Mouse (Mus musculus) midbrain, embryonic 11.5 days (tissue): Measurements from ENCODE around the gene Kcnh4. TPM values are rescaled to one million over a fixed set of nuclear protein-coding genes. Genes with fewer than 3 reads are reported as not detected.
"Not testable (repeated sequence)": the region's sequence is repeated elsewhere in the genome, so short reads cannot be mapped to it uniquely, and the experiment has no call there.

Source experiments
- ATAC-seq: fragments of 200-750 bp; cut with Nextera tagmentation; 2 replicates; pipeline ENCODE4 v1.8.0; 2017; ENCODE audit warnings: moderate TSS enrichment, moderate library complexity; ENCODE audit not compliant: low FRiP score
- DNase-seq: peaks from one replicate; pipeline ENCODE4 v3.0.0; 2015; ENCODE audit warnings: low spot score; ENCODE audit errors: missing footprints
- H3K27ac ChIP-seq: fragments of 300-500 bp; sonication (generic); 2 replicates; pipeline ENCODE4 v1.5.1; 2014; ENCODE audit warnings: low read depth, low read length
- H3K27me3 ChIP-seq: fragments of 300-500 bp; sonication (generic); 2 replicates; pipeline ENCODE4 v1.6.1; 2014; ENCODE audit warnings: mild to moderate bottlenecking, low read length, moderate library complexity, mixed read lengths; ENCODE audit not compliant: control insufficient read depth, insufficient read depth
- H3K36me3 ChIP-seq: fragments of 300-500 bp; sonication (generic); 2 replicates; pipeline ENCODE4 v1.6.1; 2014; ENCODE audit warnings: mild to moderate bottlenecking, low read length, moderate library complexity, mixed read lengths; ENCODE audit not compliant: control insufficient read depth, insufficient read depth
- H3K4me1 ChIP-seq: fragments of 300-500 bp; sonication (generic); 2 replicates; pipeline ENCODE4 v1.6.1; 2014; ENCODE audit warnings: low read length; ENCODE audit not compliant: control insufficient read depth, insufficient read depth
- H3K4me2 ChIP-seq: fragments of 300-500 bp; sonication (generic); 2 replicates; pipeline ENCODE4 v1.6.1; 2014; ENCODE audit warnings: mild to moderate bottlenecking, moderate library complexity
- H3K4me3 ChIP-seq: fragments of 300-500 bp; sonication (generic); 2 replicates; pipeline ENCODE4 v1.5.1; 2014; ENCODE audit warnings: low read depth, low read length
- H3K9ac ChIP-seq: fragments of 300-500 bp; sonication (generic); 2 replicates; pipeline ENCODE4 v1.6.1; 2014; ENCODE audit warnings: low read length
- H3K9me3 ChIP-seq: fragments of 300-500 bp; sonication (generic); 2 replicates; pipeline ENCODE4 v1.6.1; 2016; ENCODE audit warnings: low read length; ENCODE audit not compliant: control insufficient read depth
- WGBS: fragments of 180-500 bp; shearing (Covaris S2); extraction: QIAGEN DNeasy Blood & Tissue Kit; methylation state at CpG from one replicate; pipeline ENCODE4 v1.1.7; 2014; 5-methylcytosine and 5-hydroxymethylcytosine counted together
- polyA plus RNA-seq: library from polyadenylated mRNA; unstranded; fragments of >200 nt; fragmentation: Nextera tagmentation; extraction: Ambion mirVana; gene quantifications from 2 replicates; pipeline ENCODE4 v1.2.1, GENCODE M21; 2014

The Kcnh4 gene
- 2.7 and 2.9 TPM in 2 replicates for polyA plus RNA-seq

DNA sequence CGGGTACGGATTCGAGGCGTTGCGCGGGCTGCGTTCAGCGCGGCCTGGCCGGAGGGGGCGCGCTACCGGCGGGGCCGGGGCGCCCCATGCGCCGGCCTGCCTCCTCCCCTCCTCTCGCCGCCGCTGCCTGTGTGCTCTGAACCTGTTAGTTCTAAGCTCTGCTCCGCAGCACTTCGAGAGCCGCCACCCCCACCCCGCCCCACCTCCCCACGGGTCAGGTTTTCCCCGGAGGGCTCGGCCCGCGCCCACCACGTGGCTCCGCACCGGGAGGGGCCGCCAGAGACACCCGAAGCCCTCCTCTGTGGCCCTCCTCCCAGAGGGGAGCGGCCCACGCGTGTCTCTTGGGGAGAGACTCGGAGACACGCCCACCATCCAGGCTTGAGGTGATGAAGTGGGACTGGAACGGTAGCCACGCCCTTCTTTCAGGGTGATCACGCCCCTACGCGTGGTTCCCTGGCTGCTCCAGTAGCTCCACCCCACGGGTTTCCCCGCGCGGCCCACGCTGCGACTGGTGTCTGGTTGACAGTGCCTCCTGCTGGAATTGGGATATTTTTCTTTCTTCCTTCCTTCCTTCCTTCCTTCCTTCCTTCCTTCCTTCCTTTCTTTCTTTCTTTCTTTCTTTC lies at the start of gene Kcnh4:
Gene Kcnh4, minus strand, starts transcription at position 332 of the 623 bp plus-strand sequence.
- under 1% methylated on average over 46 of the region's 51 CpGs for WGBS
- peak within 1 kb of the TSS; percentile 53 for H3K4me2 ChIP-seq
- H3K27me3 ChIP-seq = peaks cover 11% of the 10 kb centered on the region
- H3K4me1 ChIP-seq = peaks cover 13% of the 10 kb centered on the region
- H3K36me3 ChIP-seq = no peaks in the 10 kb centered on the region
- ATAC-seq = peak; percentile 52; the same call in 1 of the 2 replicates
- H3K9ac ChIP-seq = peak within 1 kb of the TSS; percentile 65
- peak within 1 kb of the TSS; percentile 35 for H3K4me3 ChIP-seq
- DNase-seq = peak; percentile 87
- H3K9me3 ChIP-seq = no peaks in the 10 kb centered on the region
- peak within 1 kb of the TSS; percentile 20; the same call in 1 of the 2 replicates for H3K27ac ChIP-seq

DNA sequence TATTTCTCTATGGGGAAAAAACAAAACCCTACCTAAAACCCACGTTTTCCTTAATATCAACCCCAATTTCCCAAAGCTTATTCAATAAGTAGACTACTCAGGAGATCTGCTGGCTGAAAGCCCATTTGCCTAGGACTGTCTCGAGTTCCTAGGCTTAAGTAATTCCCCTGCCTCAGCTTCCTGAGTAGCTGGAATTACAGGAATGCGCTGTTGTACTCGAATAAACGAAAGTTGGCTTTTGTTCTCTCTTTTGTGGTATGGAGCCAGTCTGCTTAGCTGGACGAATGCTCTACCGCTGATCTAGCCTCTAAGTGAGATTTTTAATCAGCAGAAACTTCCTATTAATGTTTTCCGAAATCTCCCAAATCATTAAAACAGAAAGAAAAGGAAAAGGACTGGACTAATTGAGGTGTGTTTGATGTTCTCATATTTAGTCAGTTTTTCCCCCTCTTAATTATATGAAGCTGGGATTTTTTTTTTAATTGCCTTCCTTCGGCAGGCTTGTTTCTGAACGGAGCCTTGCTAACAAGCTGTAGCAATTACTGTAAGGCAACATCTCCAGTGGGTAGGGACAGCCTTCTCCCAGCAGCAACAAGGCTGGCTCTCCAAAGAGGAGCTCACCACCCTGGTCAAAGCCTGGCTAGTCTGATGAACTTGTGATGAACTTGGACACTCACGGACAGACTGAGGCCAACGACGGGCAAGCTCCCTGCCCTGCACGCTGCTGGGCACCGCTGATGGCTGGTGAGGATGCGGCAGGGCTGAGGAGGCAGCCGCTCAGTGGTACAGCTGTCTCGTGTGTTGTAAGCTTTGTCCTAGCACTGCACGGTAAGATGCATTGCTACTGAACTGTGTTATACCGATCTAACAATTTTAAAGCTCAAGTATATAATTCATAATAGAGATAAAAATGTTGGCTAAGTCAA lies 46.9 kb upstream of the Kcnh4 start:
- no peak overlapping the region for H3K27ac ChIP-seq

DNA sequence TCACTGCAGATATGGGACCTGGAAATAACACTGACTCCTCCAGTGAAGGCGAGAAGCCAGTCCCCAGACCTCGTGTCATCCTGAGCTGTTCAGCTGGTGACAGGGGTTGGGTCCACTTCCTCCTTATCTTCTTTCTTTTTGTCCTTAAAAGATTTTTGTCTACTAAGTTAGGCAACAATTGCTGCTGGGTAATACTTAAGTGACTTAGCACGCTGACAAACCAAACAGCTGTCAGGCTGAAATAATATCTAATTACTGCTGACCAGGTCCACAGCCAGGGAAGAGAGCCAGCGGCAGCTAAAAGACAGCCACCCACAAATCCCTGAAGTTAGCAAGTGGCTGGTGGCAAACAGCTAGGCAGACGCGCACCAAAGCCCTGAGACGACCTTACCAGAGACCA lies 45.8 kb upstream of the Kcnh4 start:
- Histone ChIP-seq H3K9ac (no peak overlapping the region), H3K27ac (no peak overlapping the region), H3K36me3 (peaks cover 3% of the 10 kb centered on the region; the same call in 1 of the 2 replicates), H3K4me1 (no peaks in the 10 kb centered on the region), H3K27me3 (no peaks in the 10 kb centered on the region), H3K4me3 (no peak overlapping the region), H3K4me2 (no peak overlapping the region), H3K9me3 (no peaks in the 10 kb centered on the region)
- 84% methylated on average over 7 of the region's 7 CpGs for WGBS
- DNase-seq (no peak), ATAC-seq (no peak)

More for the DNA sequence above, 46.9 kb upstream of the Kcnh4 start:
- H3K4me1 ChIP-seq = no peaks in the 10 kb centered on the region
- peaks cover 3% of the 10 kb centered on the region; the same call in 1 of the 2 replicates for H3K36me3 ChIP-seq
- no peak overlapping the region for H3K4me2 ChIP-seq
- DNase-seq (no peak), ATAC-seq (no peak)
- no peaks in the 10 kb centered on the region for H3K27me3 ChIP-seq
- H3K9ac ChIP-seq = no peak overlapping the region
- no peak overlapping the region for H3K4me3 ChIP-seq
- no peaks in the 10 kb centered on the region for H3K9me3 ChIP-seq
- WGBS = 76% methylated on average over 20 of the region's 20 CpGs

DNA sequence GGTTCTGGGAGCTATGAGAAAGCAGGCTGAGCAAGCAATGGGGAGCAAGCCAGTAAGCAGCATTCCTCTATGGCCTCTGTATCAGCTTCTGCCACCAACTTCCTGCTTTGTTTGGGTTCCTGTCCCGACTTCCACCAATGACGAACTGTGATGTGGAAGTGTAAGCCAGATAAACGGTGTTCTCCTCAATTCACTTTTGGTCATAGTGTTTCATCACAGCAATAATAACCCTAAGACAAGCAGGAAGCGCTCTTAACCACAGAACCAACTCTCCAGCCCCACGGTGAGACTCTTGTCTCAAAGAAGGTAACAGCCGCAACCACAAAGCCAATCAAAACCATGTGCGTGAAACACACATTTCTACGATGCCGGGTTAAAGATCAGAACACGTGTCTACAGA lies 44.7 kb upstream of the Kcnh4 start:
- ATAC-seq (no peak), DNase-seq (no peak)
- Histone ChIP-seq H3K27me3 (no peaks in the 10 kb centered on the region), H3K27ac (no peak overlapping the region), H3K36me3 (peaks cover 3% of the 10 kb centered on the region; the same call in 1 of the 2 replicates), H3K4me3 (no peak overlapping the region), H3K4me2 (no peak overlapping the region), H3K9me3 (no peaks in the 10 kb centered on the region), H3K4me1 (no peaks in the 10 kb centered on the region), H3K9ac (no peak overlapping the region)
- 97% methylated on average over 10 of the region's 10 CpGs for WGBS

DNA sequence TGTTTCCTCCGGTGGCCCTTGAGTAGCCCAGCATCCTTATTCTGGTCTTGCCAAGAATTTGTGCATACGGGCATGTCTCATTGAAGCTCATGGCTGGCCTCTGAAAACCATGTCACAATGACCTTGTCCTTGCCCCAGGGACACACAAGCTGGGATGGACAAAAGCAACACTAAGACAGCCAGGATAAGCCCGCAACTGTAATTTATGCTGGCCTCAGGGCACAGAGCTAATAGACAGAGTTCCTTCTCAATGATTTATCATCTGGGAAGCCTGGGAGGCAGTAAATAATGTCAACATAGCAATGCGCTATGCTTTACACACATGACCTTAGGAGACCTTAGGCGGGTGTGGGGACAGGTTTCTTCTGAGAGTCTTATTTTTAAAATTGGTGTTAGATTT lies 39.7 kb upstream of the Kcnh4 start:
- no peak overlapping the region for H3K9ac ChIP-seq
- H3K27ac ChIP-seq = no peak overlapping the region
- no peaks in the 10 kb centered on the region for H3K27me3 ChIP-seq
- H3K4me1 ChIP-seq = no peaks in the 10 kb centered on the region
- WGBS = 85% methylated on average over 5 of the region's 5 CpGs
- DNase-seq (no peak), ATAC-seq (no peak)
- H3K4me3 ChIP-seq = no peak overlapping the region
- no peak overlapping the region for H3K4me2 ChIP-seq
- H3K9me3 ChIP-seq = no peaks in the 10 kb centered on the region
- H3K36me3 ChIP-seq = peaks cover 3% of the 10 kb centered on the region; the same call in 1 of the 2 replicates

DNA sequence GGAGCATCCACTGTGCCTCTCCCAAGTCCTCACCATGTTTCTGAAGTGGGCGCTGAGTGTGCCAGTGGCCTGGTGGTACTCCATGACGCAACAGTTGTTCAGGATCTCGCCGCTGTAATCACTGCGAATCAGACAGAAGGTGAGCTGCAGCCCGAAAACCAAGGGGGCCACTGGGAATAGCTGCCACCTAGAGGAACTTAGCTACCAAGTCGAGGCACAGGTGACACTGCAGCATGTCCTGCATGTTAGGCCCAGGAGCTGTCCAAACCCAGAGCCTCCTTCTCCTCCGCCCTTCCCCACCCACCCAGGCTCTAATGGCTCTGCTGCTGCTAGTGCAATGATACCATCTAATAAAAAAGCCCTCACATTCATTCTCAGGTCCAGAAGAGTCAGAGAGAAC lies 36.8 kb upstream of the Kcnh4 start:
- H3K27ac ChIP-seq = no peak overlapping the region
- DNase-seq (no peak), ATAC-seq (no peak)
- H3K9ac ChIP-seq = no peak overlapping the region
- H3K4me2 ChIP-seq = no peak overlapping the region
- no peaks in the 10 kb centered on the region for H3K27me3 ChIP-seq
- H3K36me3 ChIP-seq = no peaks in the 10 kb centered on the region
- 64% methylated on average over 8 of the region's 8 CpGs for whole genome bisulfite sequencing
- H3K9me3 ChIP-seq = no peaks in the 10 kb centered on the region
- H3K4me1 ChIP-seq = no peaks in the 10 kb centered on the region
- H3K4me3 ChIP-seq = no peak overlapping the region

DNA sequence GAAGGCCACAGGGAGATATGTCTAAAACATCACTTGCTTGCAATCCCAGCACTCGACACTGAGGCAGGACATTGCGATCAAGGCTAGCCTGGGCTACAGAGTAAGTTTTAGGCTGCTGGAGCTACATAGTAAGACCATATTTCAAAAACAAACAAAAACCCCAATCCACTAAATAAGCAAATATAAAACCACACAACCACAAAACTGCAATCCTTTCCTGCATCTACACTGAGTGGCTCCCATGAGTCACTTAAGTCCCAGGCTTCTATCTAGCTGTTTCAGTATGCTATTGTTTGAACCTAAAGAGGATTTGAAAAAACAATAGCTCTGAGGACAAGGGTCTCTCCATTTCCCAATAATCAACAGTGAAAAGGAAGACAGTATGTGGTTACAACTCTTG lies 35.6 kb upstream of the Kcnh4 start:
- 92% methylated on average over 2 of the region's 2 CpGs for WGBS
- H3K9ac ChIP-seq = no peak overlapping the region
- no peak overlapping the region for H3K4me3 ChIP-seq
- no peak for DNase-seq
- no peaks in the 10 kb centered on the region for H3K27me3 ChIP-seq
- H3K4me1 ChIP-seq = no peaks in the 10 kb centered on the region
- H3K27ac ChIP-seq = no peak overlapping the region
- no peak for ATAC-seq
- no peak overlapping the region for H3K4me2 ChIP-seq
- no peaks in the 10 kb centered on the region for H3K9me3 ChIP-seq
- H3K36me3 ChIP-seq = no peaks in the 10 kb centered on the region

DNA sequence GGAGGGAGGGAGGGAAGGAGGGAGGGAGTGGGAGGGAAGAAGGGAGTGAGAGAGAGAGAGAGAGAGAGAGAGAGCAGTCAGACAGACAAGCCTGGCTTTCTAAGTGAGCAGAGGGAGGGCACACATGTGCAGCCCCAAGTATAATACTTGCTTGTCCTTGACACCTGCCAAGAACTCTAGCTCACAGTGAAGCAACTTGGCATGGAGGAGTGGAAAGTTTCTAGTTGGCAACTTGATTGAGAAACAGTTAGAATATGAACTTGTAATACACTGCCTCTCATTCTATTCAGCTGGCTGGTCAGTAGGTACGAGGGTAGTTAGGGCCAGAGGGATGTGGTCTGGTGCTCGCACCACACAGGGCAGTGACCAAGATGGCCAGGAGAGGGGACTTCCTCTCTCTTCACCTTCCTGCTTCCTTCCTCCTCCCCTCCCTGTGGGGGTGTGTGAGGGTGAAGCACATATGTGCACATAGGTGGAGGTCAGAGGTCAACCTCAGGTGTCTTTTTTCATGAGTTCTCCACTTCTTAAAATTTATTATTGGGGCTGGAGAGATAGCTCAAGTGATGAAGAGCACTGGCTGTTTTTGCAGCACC lies 31.8 kb upstream of the Kcnh4 start:
- 95% methylated on average over 2 of the region's 2 CpGs for WGBS
- no peaks in the 10 kb centered on the region for H3K4me1 ChIP-seq
- no peak overlapping the region for H3K9ac ChIP-seq
- no peaks in the 10 kb centered on the region for H3K36me3 ChIP-seq
- H3K27ac ChIP-seq = no peak overlapping the region
- no peak for DNase-seq
- H3K9me3 ChIP-seq = no peaks in the 10 kb centered on the region
- H3K4me3 ChIP-seq = no peak overlapping the region
- no peaks in the 10 kb centered on the region for H3K27me3 ChIP-seq
- no peak overlapping the region for H3K4me2 ChIP-seq
- no peak for ATAC-seq

DNA sequence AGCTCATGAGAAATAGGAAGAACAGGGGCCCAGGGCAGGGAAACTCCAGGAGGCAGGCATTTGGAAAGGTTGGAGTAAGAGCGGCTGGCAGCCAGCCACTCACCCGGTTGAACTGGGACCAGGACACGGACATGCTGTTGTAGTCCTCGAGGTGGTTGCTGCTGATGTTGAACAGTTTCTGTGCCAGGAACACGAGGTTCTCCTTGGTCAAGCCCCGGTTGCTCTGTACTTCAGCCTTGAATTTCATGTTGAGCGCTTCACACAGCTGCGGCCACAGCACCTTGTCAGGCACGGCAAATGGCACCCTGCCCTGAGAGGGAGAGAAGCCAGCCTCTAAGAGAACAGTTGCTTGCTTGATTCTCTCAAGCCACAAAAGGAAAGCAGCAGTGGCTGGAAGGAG lies 30.9 kb upstream of the Kcnh4 start:
- not testable (repeated sequence) for ATAC-seq, H3K36me3 ChIP-seq, H3K27ac ChIP-seq, H3K27me3 ChIP-seq, H3K4me3 ChIP-seq, H3K9ac ChIP-seq, H3K4me2 ChIP-seq, H3K9me3 ChIP-seq, DNase-seq, H3K4me1 ChIP-seq
- 92% methylated on average over 9 of the region's 9 CpGs for WGBS
